Mouse (Mus musculus) layer of hippocampus, adult 18-20 months (tissue): Measurements from ENCODE around the gene Rps26. TPM values are rescaled to one million over a fixed set of nuclear protein-coding genes. Genes with fewer than 3 reads are reported as not detected.

ENCODE experiments used
- DNase-seq, 2 experiments: peaks; one replicate each; pipeline ENCODE4 v3.0.0; 2022; ENCODE audit warnings: low spot score in 2 of 2
- long read RNA-seq: library from polyadenylated mRNA; stranded (forward); transcript quantifications from one replicate; pipeline ENCODE4 v2.0.0, GENCODE M21; 2021
- total RNA-seq, 2 experiments: library from RNA; stranded (reverse); gene quantifications; 2 replicates each; pipeline ENCODE4 v1.2.3; 2021

Gene Rps26
- 100 to 1,000 TPM; 273 to 330 TPM for total RNA-seq
- long read RNA-seq, transcript Rps26-202 (3 exons, 596 nt) = minor isoform, 8 of 87 reads
- long read RNA-seq, transcript Rps26-201 (4 exons, 681 nt) = major isoform, 77 of 87 reads
- long read RNA-seq, partial matches to known transcripts = 2 of 87 reads
- long read RNA-seq, other reads (novel, unspliced or antisense) = 0 of 87 reads

DNA sequence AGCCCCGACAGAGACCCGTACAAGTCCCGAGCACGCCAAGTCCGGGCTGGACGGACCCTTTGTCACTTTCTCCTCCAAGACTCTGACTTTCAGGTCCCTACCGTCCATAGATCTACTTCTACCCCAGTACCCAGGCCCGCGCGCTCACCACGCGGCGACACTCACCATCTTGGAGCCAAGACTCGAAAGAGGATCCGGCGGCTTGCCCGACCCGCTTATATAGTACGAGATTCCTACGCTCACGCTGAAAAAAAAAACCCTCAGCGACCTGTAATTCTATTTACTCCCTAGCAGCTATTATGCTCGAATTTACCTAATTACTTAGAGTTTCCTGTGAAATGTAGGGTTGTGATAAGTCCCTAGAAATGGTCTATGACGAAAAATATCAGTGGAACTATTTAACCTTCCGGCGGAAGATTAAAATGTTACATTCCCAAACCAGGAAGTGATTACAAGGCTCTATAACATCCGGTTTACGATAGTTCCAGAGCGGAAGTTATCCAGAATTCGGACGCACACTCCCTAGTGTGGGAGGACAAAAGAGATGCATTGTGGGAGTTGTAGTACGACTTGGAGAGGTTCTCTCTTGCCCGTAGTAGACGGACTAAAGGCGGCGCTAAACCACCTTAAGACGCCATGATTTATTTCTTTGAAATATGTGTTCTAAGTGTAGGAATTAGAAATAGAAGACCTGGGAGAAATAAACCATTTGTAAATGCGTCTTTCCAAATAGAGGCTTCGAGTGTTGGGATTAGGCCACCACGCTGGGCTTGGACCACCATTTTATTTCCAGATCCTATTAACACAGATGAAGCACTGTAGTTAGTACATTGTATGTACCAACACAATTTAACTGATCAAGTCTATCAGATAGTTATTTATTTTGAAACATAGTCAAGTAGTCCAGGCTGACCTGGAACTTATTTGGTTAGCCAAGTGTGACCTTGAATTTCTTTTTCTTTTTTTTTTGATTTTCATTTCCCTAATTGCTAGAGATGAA is at the start of gene Rps26:
Gene Rps26 (minus strand): TSS at position 437 of the 1,000 bp plus-strand sequence.
- peak; percentile 89 to 97 for DNase-seq

GRCm38 (mm10) chr10:128674469-128675008 is 48.0 kb upstream of the Rps26 start:
- peak in 1 of 2 experiments; percentile 59 for DNase-seq

DNA sequence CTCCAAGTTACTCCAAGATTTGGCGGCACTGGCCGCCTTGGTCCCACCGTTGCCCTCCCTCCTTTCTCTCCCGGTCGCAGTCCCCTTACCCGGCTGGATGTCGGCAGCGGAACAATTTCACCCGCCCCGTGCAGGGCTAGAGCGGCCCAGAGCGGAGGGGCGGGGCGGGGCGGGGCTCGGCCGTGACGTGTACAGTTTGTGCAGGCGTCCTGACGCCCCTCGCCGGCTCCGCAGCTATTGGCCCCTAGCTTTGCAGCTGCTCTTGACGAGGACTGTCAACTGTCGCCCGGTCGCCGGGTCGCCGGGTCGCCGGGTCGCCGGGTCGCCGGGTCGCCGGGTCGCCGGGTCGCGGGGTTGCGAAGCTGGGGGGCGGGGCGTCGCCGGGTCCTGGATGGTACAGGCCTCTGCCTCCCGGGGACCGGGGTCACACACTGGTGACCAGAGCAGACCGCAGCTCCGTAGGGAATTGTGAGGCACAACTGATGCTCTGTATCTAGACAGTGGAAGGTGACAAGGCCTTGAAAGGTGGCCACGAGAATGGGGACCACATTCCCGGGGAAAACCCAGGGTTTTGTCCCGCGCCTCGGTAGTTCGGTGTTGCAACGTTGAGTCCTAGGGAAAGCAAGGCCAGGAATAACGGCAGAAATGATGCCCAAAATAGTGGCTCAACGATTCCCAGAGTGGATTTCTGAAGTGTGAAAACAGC is 47.4 kb upstream of the Rps26 start, which contains the start of gene Suox:
Gene Suox (minus strand): TSS at position 311 of the 706 bp plus-strand sequence.
- peak; percentile 66 to 83 for DNase-seq

DNA sequence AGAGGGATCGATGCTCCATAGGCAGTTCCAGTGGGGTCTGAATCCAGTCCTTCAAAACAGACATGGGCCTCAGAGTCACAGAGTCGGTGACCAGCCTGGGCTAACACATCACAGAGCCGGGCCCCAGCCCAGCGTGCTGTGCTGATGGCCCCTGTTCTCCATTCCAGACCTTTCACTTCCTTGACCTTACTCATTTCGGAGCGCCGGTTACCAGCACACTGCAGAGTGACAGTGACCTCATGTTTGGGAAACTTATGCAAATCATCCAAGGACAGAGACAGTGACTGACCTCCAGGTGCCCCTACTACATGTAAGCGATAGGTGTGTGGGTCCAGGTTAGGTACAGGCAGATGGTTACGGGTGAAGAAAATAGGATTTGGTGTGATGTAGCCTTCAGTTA is 44.6 kb upstream of the Rps26 start:
- no peak for DNase-seq

- DNase-seq = peak; percentile 46 to 66
Observed at GRCm38 (mm10) chr10:128668790-128669672, 42.5 kb upstream of the Rps26 start.

DNA sequence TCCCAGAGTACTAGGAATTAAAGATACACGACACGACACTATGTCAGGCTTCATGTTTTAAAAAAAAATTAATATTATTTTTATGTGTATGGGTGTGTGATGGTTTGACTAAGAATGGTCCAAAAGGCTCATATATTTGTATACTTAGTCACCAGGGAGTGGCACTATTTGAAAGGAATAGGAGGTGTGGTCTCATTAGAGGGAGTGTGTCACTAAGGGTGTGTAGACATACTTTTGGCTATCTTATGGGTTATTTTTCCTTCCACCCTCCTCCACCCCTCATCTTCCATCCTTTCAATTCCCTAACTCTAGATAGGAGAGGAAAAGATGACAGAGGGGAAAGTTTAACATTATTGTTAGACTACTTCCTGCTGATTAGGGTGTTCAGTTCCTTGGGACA is 39.3 kb upstream of the Rps26 start:
- DNase-seq = no peak

DNA sequence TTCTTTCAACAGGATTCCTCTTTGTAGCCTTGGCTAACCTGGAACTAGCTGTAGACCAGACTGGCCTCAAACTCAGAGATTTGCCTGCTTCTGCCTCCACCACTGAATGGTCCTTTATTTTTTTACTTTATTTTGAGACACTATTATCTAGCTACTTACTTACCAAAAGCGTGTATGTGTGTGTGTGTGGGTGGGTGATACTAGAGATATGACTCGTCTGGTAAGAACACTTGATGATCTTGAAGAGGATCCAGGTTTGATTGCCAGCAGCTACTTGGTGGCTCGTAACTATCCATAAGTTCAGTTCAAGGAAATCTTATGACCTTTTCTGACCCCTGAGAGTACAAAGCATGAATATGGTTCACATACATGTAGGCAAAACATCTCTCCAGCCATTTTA is 38.8 kb upstream of the Rps26 start:
- DNase-seq = no peak

DNA sequence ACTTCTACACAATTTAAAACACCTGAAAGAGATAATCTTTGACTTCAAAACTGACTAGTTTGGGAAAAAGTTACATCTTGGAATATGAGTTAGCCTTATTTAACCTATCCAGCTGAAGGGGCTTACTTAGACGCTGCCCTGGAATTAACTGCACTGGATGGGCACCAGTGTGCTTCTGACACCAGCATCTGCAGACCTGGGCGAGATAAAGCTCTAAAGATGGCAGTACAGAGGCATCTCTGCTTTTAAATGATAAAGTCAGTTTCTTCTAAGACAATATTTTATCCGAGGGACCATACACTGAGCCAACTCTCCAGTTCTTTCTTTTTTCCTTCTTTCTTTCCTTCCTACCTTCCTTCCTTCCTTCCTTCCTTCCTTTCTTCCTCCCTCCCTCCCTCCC is 38.3 kb upstream of the Rps26 start:
- no peak for DNase-seq

DNA sequence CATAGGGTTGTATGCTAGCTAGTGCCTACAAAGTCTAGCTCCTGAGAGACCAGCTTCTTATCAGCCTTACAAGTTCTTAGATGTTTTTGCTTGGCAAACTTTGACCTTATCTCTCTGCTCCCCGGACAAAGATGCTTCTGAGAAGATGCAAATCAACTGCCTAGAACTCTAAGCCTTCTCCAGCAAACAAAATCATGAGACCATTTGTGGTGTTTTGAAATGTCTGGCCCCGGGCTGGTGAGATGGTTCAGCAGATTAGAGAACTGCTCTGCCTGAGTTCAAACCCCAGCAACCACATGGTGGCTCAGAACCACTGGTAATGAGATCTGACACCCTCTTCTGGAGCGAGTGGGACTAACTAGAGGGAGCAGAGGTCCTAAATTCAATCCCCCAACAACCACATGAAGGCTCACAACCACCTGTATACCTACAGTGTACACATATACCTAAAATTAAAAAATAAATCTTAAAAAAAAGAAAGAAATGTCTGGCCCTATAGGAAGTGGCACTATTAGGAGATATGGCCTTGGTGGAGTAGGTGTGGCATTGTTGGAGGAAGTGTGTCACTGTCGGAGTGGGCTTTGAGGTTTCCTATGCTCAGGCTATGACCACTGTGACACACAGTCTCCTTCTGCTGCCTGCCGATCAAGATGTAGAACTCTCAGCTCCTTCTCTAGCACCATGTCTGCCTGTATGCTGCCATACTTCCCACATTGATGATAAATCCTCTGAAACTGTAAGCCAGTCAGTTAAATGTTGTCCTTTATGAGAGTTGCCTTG is 37.1 kb upstream of the Rps26 start:
- DNase-seq = no peak

GRCm38 (mm10) chr10:128662465-128662864 is 35.9 kb upstream of the Rps26 start:
- no peak for DNase-seq

GRCm38 (mm10) chr10:128659490-128659889 is 32.9 kb upstream of the Rps26 start:
- no peak for DNase-seq

DNA sequence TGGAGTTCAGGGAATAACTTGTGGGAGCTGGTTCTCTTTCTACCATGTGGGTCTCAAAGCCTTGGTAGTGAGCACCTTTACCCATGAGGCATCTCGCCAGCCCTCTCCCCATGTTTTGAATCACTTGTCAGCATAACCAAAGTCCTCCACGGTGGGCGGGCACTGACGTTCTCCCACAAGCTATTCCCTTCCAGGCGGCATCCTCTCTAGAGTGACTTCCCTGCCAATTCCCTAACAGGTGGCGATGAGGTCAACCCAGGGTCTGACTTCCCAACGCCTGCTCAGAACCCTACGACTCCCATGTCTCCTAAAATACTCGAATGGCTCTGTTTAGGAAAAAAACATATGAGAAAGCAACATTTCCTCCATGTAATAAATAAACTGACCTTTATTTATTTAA is 31.3 kb upstream of the Rps26 start:
- DNase-seq = no peak

- DNase-seq = no peak
Observed at GRCm38 (mm10) chr10:128656731-128657130, 30.2 kb upstream of the Rps26 start.

- DNase-seq = no peak
Observed at GRCm38 (mm10) chr10:128655254-128655653, 28.7 kb upstream of the Rps26 start.

- no peak for DNase-seq
Observed at GRCm38 (mm10) chr10:128653866-128654265, 27.3 kb upstream of the Rps26 start.

- DNase-seq = peak in 1 of 2 experiments; percentile 57
Observed at GRCm38 (mm10) chr10:128646139-128647089, 19.9 kb upstream of the Rps26 start.

DNA sequence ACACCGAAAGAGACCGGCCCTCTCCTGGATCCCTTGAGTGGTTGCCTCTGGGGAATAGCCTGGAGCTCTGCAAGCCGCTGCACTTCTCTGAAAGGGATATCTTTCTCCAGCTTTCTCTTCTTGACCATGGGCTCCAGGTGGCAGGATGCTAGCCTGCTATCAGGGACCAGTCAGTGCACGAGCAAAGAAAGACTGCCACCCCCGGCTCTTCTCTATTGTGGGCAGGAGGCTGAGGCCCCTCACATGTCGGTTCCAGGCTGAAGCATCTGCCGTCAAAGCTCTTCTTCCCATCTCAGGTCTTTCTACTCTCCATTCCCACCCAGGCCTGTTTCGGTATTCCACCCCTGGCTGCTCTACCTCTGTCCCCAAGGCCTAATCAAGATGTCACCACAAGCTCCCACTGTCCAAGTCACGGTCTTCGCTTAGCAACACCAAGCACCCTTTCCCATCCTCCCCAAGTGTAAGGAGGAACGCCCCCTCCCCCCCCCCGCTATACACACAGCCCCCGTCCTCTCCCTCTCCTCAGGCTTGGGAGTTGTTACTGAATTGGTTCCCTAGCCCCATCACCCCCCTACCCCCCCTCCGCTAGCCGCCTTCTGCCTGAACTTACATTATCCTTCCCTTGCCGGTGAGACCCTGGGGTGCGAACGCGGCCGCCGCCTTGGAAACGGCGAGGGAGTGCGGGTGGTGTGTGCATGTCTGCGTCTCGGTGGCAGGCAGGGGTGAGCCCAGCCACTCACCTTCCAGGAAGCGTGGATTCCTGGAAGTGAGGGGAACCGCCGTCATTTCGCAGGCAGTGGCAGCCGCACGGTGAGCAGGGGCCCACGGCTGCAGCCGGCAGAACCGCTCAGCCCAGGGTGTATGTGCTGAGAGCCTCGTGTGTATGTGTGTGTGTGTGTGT is 18.8 kb upstream of the Rps26 start, which contains the start of gene Ikzf4:
Gene Ikzf4 (minus strand): TSS at position 881 of the 901 bp plus-strand sequence.
- DNase-seq = peak; percentile 19 to 47
